Mouse (Mus musculus) MEL (cell line): Measurements from ENCODE around the gene 1700001P01Rik. TPM values are rescaled to one million over a fixed set of nuclear protein-coding genes. Genes with fewer than 3 reads are reported as not detected.

Experiments
- DNase-seq: peaks from one replicate; pipeline ENCODE4 v3.0.0; 2011; ENCODE audit warnings: low read depth, low spot score
- H3K27ac ChIP-seq: 2 replicates; pipeline ENCODE4 v1.5.1; 2012; ENCODE audit warnings: low read depth, mild to moderate bottlenecking, control low read depth, low read length, moderate library complexity; ENCODE audit not compliant: control insufficient read depth
- H3K27me3 ChIP-seq, 2 experiments: fragments of 150-350 bp in 1 of 2; sonication (generic) in 1 of 2; 2 replicates each; pipeline ENCODE4 v1.6.1; 2012; ENCODE audit warnings: low read length in 2 of 2, mild to moderate bottlenecking in 2 of 2, improper control_type of control experiment in 1 of 2, moderate library complexity in 1 of 2; ENCODE audit not compliant: insufficient read depth in 2 of 2, control insufficient read depth in 1 of 2
- H3K36me3 ChIP-seq, 2 experiments: 2 replicates each; pipeline ENCODE4 v1.6.1; 2012 to 2014; ENCODE audit warnings: low read length in 2 of 2, improper control_type of control experiment in 1 of 2, inconsistent platforms in 1 of 2, mild to moderate bottlenecking in 1 of 2; ENCODE audit not compliant: insufficient read depth in 2 of 2, control insufficient read depth in 1 of 2
- H3K4me1 ChIP-seq, 2 experiments: fragments of 150-350 bp in 1 of 2; sonication (generic) in 1 of 2; 2 replicates each; pipeline ENCODE4 v1.6.1; 2012; ENCODE audit warnings: low read length in 2 of 2, improper control_type of control experiment in 1 of 2, mild to moderate bottlenecking in 1 of 2; ENCODE audit not compliant: insufficient read depth in 2 of 2, control insufficient read depth in 1 of 2
- H3K4me3 ChIP-seq, 2 experiments: fragments of 150-350 bp in 1 of 2; sonication (generic) in 1 of 2; 2 replicates each; pipeline ENCODE4 v1.5.1; 2012; ENCODE audit warnings: low read depth in 2 of 2, low read length in 2 of 2, mild to moderate bottlenecking in 2 of 2, moderate library complexity in 2 of 2, control low read depth in 1 of 2, improper control_type of control experiment in 1 of 2; ENCODE audit not compliant: control insufficient read depth in 1 of 2, insufficient read depth in 1 of 2
- H3K79me2 ChIP-seq: 2 replicates; pipeline ENCODE4 v1.6.1; 2012; ENCODE audit warnings: mild to moderate bottlenecking, low read length, moderate library complexity; ENCODE audit not compliant: control insufficient read depth, poor library complexity, insufficient read depth
- H3K9ac ChIP-seq: 2 replicates; pipeline ENCODE4 v1.6.1; 2012; ENCODE audit warnings: low read depth, mild to moderate bottlenecking, control low read depth, low read length, moderate library complexity; ENCODE audit not compliant: control insufficient read depth, poor library complexity, severe bottlenecking
- H3K9me3 ChIP-seq: fragments of 150-350 bp; sonication (generic); replicated peaks from 2 replicates; pipeline ENCODE4 v1.6.1; 2012; ENCODE audit warnings: mild to moderate bottlenecking, low read length, improper control_type of control experiment, moderate library complexity; ENCODE audit not compliant: insufficient read depth
- MAFK ChIP-seq: IDR thresholded peaks from 2 replicates; pipeline ENCODE4 v1.6.1; 2011; ENCODE audit warnings: low read depth, mild to moderate bottlenecking, low read length, improper control_type of control experiment, borderline replicate concordance
- MXI1 ChIP-seq: IDR thresholded peaks from 2 replicates; pipeline ENCODE4 v1.6.1; 2011; ENCODE audit warnings: mild to moderate bottlenecking, low read depth, low read length, improper control_type of control experiment
- MYC ChIP-seq: IDR thresholded peaks from 2 replicates; pipeline ENCODE4 v1.6.1; 2011; ENCODE audit warnings: low read depth, mild to moderate bottlenecking, low read length, improper control_type of control experiment, moderate library complexity
- POLR2A ChIP-seq, 2 experiments: IDR thresholded peaks; 2 replicates each; pipeline ENCODE4 v1.6.1; 2011 to 2012; ENCODE audit warnings: low read length in 2 of 2, mild to moderate bottlenecking in 2 of 2, control low read depth in 1 of 2, improper control_type of control experiment in 1 of 2, low read depth in 1 of 2, moderate library complexity in 1 of 2; ENCODE audit not compliant: control insufficient read depth in 1 of 2, insufficient read depth in 1 of 2, poor library complexity in 1 of 2
- POLR2AphosphoS2 ChIP-seq: IDR thresholded peaks from 2 replicates; pipeline ENCODE4 v1.6.1; 2011; ENCODE audit warnings: low read length, improper control_type of control experiment
- USF1 ChIP-seq: IDR thresholded peaks from 2 replicates; pipeline ENCODE4 v1.6.1; 2014; ENCODE audit warnings: low read depth, mild to moderate bottlenecking, inconsistent platforms, low read length, improper control_type of control experiment, moderate library complexity
- ZKSCAN1 ChIP-seq: IDR thresholded peaks from 2 replicates; pipeline ENCODE4 v1.6.1; 2012; ENCODE audit warnings: low read depth, mild to moderate bottlenecking, inconsistent platforms, low read length, improper control_type of control experiment, moderate library complexity
- polyA plus RNA-seq, 2 experiments: library from polyadenylated mRNA; stranded (reverse) in 1 of 2; unstranded in 1 of 2; fragments of >175 nt in 1 of 2; fragments of >200 nt in 1 of 2; gene quantifications; 2 replicates each; pipeline versions ENCODE4 v1.2.1 to v1.2.4; 2012; ENCODE audit warnings: low replicate concordance in 2 of 2, low read depth in 1 of 2; ENCODE audit not compliant: insufficient read length in 2 of 2, insufficient read depth in 1 of 2, missing spikeins in 1 of 2
- total RNA-seq: library from RNA; depleted of rRNA; stranded (reverse); fragments of 300-350 nt; gene quantifications from 2 replicates; pipeline ENCODE4 v1.2.3, GENCODE M21; 2012; rRNA removed

1700001P01Rik gene
- total and polyA plus RNA-seq, 3 experiments = 0.43 to 0.69 TPM; not detected in 1

- TF ChIP-seq ZKSCAN1 = no peak
- no peak for TF ChIP-seq MAFK
- TF ChIP-seq POLR2A (IDR thresholded peaks at IDR 0.05; ENCODE audit: control insufficient read depth in 1 of 2, insufficient read depth in 1 of 2, low read depth in 1 of 2, low read length in 2 of 2, poor library complexity in 1 of 2) = no peak
- TF ChIP-seq MXI1 = no peak
- TF ChIP-seq USF1 = no peak
- TF ChIP-seq MYC = no peak
- no peak for TF ChIP-seq POLR2AphosphoS2
- Histone ChIP-seq H3K9ac (no peak overlapping the region), H3K9me3 (no peaks in the 10 kb centered on the region), H3K36me3 (peaks cover 0 to 17% of the 10 kb centered on the region in 2 experiments; a peak in 2 of 4 replicates), H3K4me1 (no peaks in the 10 kb centered on the region; a peak in 1 of 4 replicates), H3K27ac (no peak overlapping the region), H3K4me3 (no peak overlapping the region), H3K79me2 (no peaks in the 10 kb centered on the region), H3K27me3 (no peaks in the 10 kb centered on the region)
- DNase-seq = no peak
These were observed 52.0 kb downstream of the 1700001P01Rik start for GRCm38 (mm10) chr11:97723709-97724108.

Other genes starting within 250 kb of the 1700001P01Rik start
- 0.03 and 0.04 TPM in 2 replicates for gene Srcin1, start 199.7 kb downstream of the 1700001P01Rik start, total RNA-seq
- under 1 TPM in 1 of 2 experiments, not detected in 1; 0.10 TPM for gene Srcin1, start 199.7 kb downstream of the 1700001P01Rik start, polyA plus RNA-seq
- gene Epop, start 146.2 kb downstream of the 1700001P01Rik start, total RNA-seq = not detected in 2 replicates
- gene Epop, start 146.2 kb downstream of the 1700001P01Rik start, polyA plus RNA-seq = not detected
- 15.1 and 17.2 TPM in 2 replicates for gene Mllt6, start 112.5 kb downstream of the 1700001P01Rik start, total RNA-seq
- gene Mllt6, start 112.5 kb downstream of the 1700001P01Rik start, polyA plus RNA-seq = 10 to 100 TPM in 1 of 2 experiments, not detected in 1; 17.6 TPM
- gene Cisd3, start 90.1 kb downstream of the 1700001P01Rik start, total RNA-seq = 1.5 and 1.7 TPM in 2 replicates
- gene Cisd3, start 90.1 kb downstream of the 1700001P01Rik start, polyA plus RNA-seq = 1 to 10 TPM in 1 of 2 experiments, not detected in 1; 6.1 TPM
- gene Pcgf2, start 75.4 kb downstream of the 1700001P01Rik start, total RNA-seq = 12.3 and 20.0 TPM in 2 replicates
- 10 to 100 TPM in 1 of 2 experiments, not detected in 1; 38.7 TPM for gene Pcgf2, start 75.4 kb downstream of the 1700001P01Rik start, polyA plus RNA-seq
- gene Psmb3, start 72.5 kb downstream of the 1700001P01Rik start, total RNA-seq = 914 and 1,101 TPM in 2 replicates
- 100 to 1,000 TPM in 1 of 2 experiments, not detected in 1; 648 TPM for gene Psmb3, start 72.5 kb downstream of the 1700001P01Rik start, polyA plus RNA-seq
- 34.7 and 40.2 TPM in 2 replicates for gene Pip4k2b, start 31.2 kb downstream of the 1700001P01Rik start, total RNA-seq
- gene Pip4k2b, start 31.2 kb downstream of the 1700001P01Rik start, polyA plus RNA-seq = 10 to 100 TPM; 43.4 to 57.3 TPM
- gene Cwc25, start 9.4 kb downstream of the 1700001P01Rik start, total RNA-seq = 18.1 and 20.8 TPM in 2 replicates
- 10 to 100 TPM in 1 of 2 experiments, not detected in 1; 16.7 TPM for gene Cwc25, start 9.4 kb downstream of the 1700001P01Rik start, polyA plus RNA-seq
- gene Rpl23, start 6.5 kb upstream of the 1700001P01Rik start, total RNA-seq = 1,922 and 2,072 TPM in 2 replicates
- 100 to 1,000 TPM in 1 of 2 experiments, not detected in 1; 921 TPM for gene Rpl23, start 6.5 kb upstream of the 1700001P01Rik start, polyA plus RNA-seq
- 13.3 and 15.2 TPM in 2 replicates for gene Lasp1, start 23.1 kb upstream of the 1700001P01Rik start, total RNA-seq
- gene Lasp1, start 23.1 kb upstream of the 1700001P01Rik start, polyA plus RNA-seq = 10 to 100 TPM in 1 of 2 experiments, not detected in 1; 38.7 TPM
- gene B230217C12Rik, start 64.9 kb upstream of the 1700001P01Rik start, total RNA-seq = 0.29 TPM in 1 of 2 replicates, not detected in the other
- gene B230217C12Rik, start 64.9 kb upstream of the 1700001P01Rik start, polyA plus RNA-seq = under 1 TPM in 1 of 2 experiments, not detected in 1; 0.81 TPM
- 0.73 and 1.4 TPM in 2 replicates for gene Fbxo47, start 108.2 kb upstream of the 1700001P01Rik start, total RNA-seq
- 1 to 10 TPM in 1 of 2 experiments, not detected in 1; 1.2 TPM for gene Fbxo47, start 108.2 kb upstream of the 1700001P01Rik start, polyA plus RNA-seq
- gene Plxdc1, start 210.5 kb upstream of the 1700001P01Rik start, total RNA-seq = 13.1 and 15.1 TPM in 2 replicates
- gene Plxdc1, start 210.5 kb upstream of the 1700001P01Rik start, polyA plus RNA-seq = 10 to 100 TPM in 1 of 2 experiments, not detected in 1; 24.5 TPM
- gene Arl5c, start 220.3 kb upstream of the 1700001P01Rik start, total RNA-seq = 1.2 and 1.3 TPM in 2 replicates
- gene Arl5c, start 220.3 kb upstream of the 1700001P01Rik start, polyA plus RNA-seq = 10 to 100 TPM in 1 of 2 experiments, not detected in 1; 10.4 TPM
- gene Cacnb1, start 247.1 kb upstream of the 1700001P01Rik start, total RNA-seq = 1.8 and 2.3 TPM in 2 replicates
- 1 to 10 TPM in 1 of 2 experiments, not detected in 1; 4.4 TPM for gene Cacnb1, start 247.1 kb upstream of the 1700001P01Rik start, polyA plus RNA-seq